Mouse (Mus musculus) right cerebral cortex, postnatal 25 days (tissue): ENCODE data around the gene Sigmar1.

Experiments used
- DNase-seq: peaks from one replicate; pipeline ENCODE4 v3.0.0; 2022

Sigmar1 gene

DNA sequence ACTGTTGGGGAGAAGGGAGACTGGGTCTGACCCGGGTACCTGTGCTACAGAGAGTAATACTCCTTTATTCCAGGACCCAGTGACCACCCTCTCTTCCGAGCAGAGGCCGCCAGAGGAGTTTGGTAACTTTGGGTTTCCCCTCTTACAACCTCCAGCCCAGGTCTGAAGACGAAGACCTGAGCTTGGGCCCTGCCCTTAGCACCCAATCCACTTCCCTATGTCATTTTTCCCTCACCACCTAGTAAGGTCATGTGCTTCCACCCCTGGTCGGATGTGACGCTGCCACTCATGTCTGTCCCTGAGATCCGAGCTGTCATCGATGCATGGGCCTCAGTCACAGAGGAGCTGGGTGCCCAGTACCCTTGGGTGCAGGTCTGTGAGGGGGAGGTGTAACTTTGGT, 483 bp upstream of the Sigmar1 start:
- no peak for DNase-seq

DNA sequence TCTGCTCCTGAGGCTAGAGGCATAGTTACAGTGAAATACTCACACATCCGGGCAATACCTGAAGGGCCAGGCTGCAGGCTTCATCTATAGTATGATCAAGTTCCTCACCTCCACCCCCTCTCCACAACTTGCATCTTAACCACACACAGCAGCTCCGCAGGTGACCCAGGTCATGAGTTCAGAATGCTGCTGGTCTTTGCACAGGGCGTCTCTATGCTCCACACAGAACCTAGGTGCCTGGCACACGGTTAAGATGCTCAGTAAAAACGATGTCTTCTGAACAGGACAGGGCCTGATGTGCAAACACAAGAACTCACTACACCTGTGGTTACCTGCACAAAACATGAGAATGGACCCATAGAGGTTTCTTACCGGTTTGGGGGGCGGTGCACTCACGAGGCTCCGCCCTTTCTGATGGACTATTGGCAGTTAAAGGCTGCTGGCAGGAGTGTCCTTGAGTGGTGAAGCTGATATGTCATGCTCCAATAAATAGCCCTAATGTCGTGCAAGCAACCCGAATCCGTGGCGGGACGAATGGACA, 1.1 kb downstream of the Sigmar1 start, which contains the start of gene Galt:
Gene Galt, plus strand, starts transcription at position 432 of the 541 bp plus-strand sequence.
- DNase-seq: no peak

GRCm38 (mm10) chr4:41745021-41745420, 10.9 kb downstream of the Sigmar1 start:
- DNase-seq: no peak

GRCm38 (mm10) chr4:41744131-41744530, 11.8 kb downstream of the Sigmar1 start:
- no peak for DNase-seq

DNA sequence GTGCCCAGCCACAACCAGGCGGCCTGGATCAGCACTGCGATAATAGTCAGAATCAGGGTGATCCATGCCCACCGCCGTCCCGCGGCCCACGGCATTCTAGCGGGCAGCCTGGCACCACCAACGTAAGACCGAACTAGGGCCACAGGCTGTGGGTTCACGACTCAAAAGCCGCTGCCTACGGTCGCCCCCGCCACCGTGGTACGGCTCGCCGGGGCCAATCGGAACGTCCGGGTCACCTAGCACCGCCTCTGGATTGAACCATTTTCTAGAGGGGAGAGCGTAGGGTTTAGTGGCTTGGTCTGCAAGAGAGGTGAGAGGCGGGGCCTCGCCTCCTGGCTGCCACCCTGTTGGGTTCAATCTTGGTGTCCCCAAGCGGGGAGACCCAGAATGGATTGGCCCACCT, 14.8 kb downstream of the Sigmar1 start:
- peak; percentile 93 for DNase-seq

DNA sequence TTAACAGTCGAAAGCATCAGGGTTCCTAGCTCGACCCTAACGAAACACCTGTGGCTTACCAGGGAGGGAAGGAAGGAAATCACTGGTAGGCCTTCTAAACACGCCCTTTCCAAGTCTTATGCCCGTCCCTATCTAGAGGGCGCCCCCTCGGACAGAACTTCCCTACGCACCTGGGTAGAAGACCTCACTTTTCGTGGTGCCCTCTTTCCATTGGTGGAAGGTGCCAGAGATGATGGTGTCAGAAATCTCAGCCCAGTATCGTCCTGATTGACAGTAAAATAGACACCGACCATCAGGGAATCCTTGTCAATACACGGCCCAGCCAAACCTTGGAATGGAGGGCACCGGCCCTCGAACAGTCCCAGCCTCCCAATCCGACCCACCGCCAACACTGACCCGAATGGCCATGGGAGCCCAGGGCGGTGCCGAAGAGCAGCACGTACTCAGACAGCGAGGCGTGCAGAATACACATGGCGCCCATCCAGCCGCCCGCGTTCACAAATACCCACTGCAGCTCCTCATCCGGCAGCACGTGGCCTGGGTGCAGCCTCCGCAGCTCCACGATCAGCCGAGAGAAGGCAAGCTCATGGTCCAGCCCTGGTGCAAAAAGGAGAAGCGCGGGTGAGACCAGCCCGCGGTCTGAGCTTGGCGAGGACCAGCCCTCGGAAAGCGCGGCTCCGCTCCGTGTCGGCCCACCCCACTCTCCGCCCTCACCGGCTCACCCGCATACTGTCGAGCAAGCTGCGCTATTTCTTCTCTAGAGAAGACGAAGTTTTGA, 15.4 kb downstream of the Sigmar1 start:
- peak; percentile 80 for DNase-seq

- DNase-seq: no peak
These were observed 16.7 kb downstream of the Sigmar1 start for GRCm38 (mm10) chr4:41739260-41739659.

DNA sequence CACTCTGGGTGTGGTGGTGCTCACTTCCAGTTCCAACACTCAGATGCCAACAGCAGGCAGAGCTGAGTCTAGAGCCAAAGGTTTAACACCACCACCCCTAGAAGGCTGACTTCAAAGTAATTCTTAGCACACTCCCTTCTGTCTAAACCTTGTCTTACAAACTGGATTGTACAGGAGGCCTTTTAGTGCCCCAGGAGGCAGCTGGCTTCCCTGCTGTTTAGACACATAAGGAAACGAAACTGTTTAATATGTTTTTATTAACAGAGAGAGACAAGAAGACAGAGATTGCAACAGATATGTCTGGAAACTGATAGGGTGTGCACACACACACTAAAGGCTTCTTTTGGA, 17.7 kb downstream of the Sigmar1 start:
- DNase-seq: no peak

- peak; percentile 72 for DNase-seq
These were observed 18.2 kb downstream of the Sigmar1 start for GRCm38 (mm10) chr4:41737602-41738255.

GRCm38 (mm10) chr4:41731052-41731765, 24.7 kb downstream of the Sigmar1 start, which contains the start of gene Arid3c:
Gene Arid3c (minus strand): TSS chr4:41731142.
- DNase-seq: no peak

DNA sequence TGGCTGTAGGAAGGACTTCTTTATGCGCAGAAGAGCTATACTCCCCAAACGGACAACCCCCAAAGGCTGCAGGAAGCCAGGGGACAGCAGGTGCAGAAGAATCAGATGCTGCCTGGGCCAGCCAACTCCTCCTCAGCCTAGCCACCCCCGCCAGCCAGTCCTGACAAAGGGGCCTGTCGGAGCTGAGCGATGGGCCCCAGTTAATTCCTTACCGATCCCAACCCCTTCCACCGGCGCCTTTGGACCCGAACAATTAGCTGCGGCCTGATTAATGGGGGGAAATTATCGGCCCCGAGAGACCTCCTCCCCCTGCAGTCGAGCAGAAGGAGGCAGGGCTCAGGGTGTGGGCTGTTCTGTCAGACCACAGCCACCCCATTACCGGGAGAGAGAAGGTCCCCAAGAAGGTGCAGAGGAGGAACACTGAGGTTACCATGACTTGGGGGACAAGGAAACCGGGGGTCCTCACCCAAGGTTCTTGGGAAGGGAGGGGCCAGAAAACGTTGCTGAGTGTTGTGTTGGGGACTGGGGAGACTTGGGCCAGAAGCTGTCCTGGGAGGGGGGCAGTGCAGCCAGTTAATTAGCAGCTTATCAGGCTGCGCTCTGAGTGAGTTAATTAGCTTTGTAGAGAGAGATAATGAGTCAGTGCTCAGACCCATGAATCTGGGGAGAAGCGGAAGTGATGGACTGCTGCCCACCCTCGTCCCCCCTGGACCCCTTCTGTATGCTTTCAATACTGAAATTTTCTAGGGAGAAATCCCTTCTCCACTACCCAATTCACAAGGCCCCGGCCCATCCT, 28.9 kb downstream of the Sigmar1 start:
- no peak for DNase-seq

DNA sequence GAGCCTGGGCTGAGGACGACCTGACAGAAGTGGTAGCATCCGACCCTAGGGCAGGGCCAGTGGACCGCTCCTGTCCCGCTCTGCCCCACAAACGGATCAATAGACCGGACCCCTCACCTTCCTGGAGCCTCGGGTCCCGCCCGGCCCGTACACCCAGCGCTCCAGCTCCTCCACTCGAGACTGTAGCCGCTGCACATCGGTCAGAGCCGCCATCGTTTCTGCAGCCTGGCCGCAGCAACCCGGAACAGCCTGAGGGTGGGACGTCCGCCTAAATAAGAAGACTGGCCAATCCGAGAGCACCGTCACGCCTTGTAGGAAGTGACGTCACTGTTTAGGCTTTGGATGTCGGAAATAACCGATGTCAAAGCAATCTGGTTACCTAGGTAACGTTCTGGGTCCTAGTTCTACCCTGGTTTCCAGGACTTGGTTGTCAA, 33.0 kb downstream of the Sigmar1 start, which contains the start of gene Dctn3:
Gene Dctn3, minus strand, starts transcription at position 253 of the 434 bp plus-strand sequence.
- peak; percentile 89 for DNase-seq

DNA sequence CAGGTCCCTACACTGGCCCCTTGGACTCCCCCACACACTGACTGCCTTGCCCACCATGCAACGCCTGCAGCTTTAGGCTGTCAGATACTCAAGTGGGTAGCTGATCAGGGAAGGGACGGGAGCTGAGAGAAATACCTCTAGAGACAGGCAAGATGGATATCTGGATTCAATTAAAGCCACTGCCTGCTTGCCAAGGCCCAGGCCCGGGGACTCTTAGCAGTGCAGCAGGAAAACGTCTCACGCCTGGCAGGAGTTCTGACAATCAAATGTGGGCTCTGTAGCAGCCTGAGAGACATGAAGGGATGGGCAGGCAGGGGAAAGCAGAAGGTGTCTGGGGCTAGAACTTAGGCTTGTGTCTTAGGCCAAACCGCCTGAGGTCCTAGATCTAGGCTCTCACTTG, 39.1 kb downstream of the Sigmar1 start:
- DNase-seq: no peak

GRCm38 (mm10) chr4:41715596-41715995, 40.4 kb downstream of the Sigmar1 start:
- no peak for DNase-seq

DNA sequence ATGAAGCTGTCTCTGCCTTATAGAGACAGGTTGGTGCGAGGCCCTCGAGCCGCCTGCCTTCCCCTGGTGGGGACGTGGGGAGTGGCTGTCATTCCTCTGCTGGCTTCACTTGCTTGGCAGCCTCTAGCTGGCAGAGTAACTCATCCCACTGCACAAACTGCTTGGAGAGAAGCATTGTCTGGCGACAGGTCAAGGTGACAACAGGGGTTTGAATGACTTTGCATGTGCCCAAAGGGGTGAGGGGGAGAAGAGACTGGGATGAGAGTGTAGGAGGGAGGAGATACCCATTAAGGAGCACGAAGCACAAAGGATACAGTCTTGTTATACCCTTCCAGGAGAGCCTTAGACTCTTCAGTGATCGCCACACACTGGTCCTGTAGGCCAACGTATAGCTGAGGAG, 40.9 kb downstream of the Sigmar1 start:
- no peak for DNase-seq

GRCm38 (mm10) chr4:41714276-41714675, 41.7 kb downstream of the Sigmar1 start:
- DNase-seq: peak; percentile 69

GRCm38 (mm10) chr4:41713197-41714067, 42.5 kb downstream of the Sigmar1 start, which contains the start of gene Rpp25l:
Gene Rpp25l (minus strand): TSS chr4:41713534.
- peak; percentile 84 for DNase-seq

GRCm38 (mm10) chr4:41712421-41713196, 43.3 kb downstream of the Sigmar1 start:
- DNase-seq: no peak

DNA sequence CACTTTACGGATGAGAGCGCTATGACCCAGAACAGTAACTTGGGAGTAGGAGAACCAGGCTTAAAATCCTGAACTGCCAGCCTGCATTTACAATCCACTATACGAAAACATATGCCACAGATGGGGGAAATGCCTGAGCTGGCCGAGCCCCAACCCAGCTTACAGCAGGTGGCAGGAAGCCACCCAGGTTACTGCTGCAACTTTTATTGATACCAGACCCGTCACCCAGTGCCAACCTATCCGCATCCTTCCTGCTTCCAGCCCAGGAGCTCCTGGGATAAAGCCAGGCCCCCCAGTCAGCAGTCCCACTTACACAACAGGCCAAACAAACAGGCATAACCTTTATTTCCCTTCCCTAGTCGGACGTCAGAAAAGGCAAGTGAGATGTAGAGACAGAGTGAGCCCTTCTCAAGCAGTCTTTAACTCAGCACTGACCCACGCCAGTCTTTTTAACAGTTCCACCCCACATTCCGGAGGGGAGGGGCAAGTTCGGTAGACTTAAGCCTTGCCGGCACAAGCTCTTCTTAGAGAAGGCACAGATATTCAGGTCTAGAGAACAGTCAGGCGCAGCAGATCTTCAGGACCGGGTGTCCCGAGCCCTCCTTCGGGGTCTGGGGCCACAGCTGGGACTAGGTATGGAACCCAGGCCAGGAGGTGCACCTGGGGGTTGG, 44.1 kb downstream of the Sigmar1 start:
- no peak for DNase-seq

- no peak for DNase-seq
These were observed 45.7 kb downstream of the Sigmar1 start for GRCm38 (mm10) chr4:41710229-41710628.
